Mouse (Mus musculus): Measurements from ENCODE around the gene Knstrn.

Knstrn gene

DNA sequence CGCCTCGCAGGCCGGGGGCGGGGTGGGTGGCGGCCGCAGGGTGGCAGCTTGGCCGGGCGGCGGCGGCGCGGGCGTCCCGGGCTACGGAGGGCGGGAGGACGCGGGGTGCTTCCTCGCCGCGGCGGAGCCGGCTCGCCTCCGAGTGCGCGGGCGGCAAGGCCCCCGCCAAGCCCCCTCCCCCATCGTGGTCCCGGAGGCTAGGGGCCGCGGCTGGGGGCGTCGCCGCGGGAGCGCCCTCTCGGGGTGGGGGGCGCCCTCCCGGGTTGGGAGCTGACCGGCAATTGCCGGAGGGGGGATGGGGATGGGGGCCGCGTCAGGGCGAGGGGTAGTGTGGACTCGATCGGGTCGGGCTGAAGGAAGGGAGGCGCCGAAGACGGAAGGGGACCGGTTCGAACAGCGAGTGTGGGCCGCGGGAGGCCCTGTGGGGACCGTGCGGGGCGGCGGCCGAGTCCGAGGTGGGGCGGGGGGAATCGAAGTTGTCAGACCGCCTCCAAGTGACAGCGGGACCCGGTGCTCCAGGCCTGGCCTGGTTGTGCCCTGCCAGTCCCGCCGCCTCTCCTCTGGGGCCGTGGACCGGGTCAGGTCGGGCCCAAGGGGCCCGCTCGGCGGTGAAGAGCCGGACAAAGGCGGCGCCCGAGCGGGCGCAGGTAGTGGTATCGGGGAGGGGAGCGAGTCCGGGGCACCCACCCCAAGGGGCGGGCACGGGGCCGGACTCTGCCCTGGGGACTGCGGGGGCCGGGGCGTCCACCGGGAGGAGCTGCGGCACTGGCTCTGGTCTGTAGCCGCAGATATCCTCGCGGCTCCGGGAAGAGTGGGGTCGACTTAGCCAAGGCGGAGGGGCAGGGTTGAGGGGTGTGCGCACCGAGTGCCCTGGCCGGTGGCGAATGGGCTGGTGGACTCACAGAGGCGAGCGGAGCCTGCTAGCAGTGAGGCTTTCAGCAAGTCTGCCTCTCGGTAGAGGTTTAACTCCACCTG is 88.5 kb downstream of the Knstrn start:
- no peak for DNase-seq

DNA sequence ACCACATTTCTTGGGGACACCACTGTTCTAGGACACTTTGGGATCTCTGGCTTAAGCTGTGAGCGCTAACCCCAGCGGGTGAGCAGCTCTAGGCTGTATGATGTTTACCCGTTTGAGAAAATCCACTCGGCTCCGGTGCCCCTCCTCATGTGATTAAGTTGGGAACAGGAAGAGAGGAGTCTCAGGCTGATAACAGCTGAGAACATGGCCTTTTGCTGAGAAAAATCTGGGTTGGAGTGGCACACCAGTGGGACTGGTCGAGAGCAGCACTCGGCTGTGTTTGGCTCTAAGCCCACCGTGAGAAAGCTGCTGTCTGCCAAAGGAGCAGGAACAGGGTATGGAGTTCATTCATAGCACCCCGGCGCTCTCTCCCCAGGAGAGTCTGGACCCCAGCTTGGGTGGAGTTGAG is 89.5 kb downstream of the Knstrn start:
- no peak for DNase-seq

All from layer of hippocampus, adult 9-11 months (tissue).